Mouse (Mus musculus): ENCODE data around the gene Arhgef3. TPM values are rescaled to one million over a fixed set of nuclear protein-coding genes. Genes with fewer than 3 reads are reported as not detected.

Gene Arhgef3
- polyA plus RNA-seq, 1 experiment from 2014 or later = 8.6 TPM

GRCm38 (mm10) chr14:27085999-27086398 lies 28.7 kb upstream of the Arhgef3 start:
- Histone ChIP-seq H3K4me3 (no peak overlapping the region), H3K4me1 (no peaks in the 10 kb centered on the region), H3K36me3 (peaks cover 26% of the 10 kb centered on the region), H3K9me3 (no peaks in the 10 kb centered on the region), H3K27ac (no peak overlapping the region), H3K27me3 (ENCODE audit: insufficient read depth, poor library complexity, severe bottlenecking) (no peaks in the 10 kb centered on the region)
- no peak for DNase-seq (ENCODE audit: low spot score)
- 74% methylated on average over 4 of the region's 4 CpGs for WGBS

- no peak for DNase-seq (ENCODE audit: low spot score)
- Histone ChIP-seq H3K36me3 (peaks cover 15% of the 10 kb centered on the region), H3K27me3 (ENCODE audit: insufficient read depth, poor library complexity, severe bottlenecking) (no peaks in the 10 kb centered on the region), H3K4me1 (peaks cover 4% of the 10 kb centered on the region; the same call in 1 of the 2 replicates), H3K9me3 (no peaks in the 10 kb centered on the region), H3K27ac (no peak overlapping the region), H3K4me3 (no peak overlapping the region)
- WGBS = 86% methylated on average over 5 of the region's 5 CpGs
Measured at GRCm38 (mm10) chr14:27094247-27094646, 20.5 kb upstream of the Arhgef3 start.

GRCm38 (mm10) chr14:27096133-27096532 lies 18.6 kb upstream of the Arhgef3 start:
- H3K36me3 ChIP-seq = peaks cover 31% of the 10 kb centered on the region
- DNase-seq (ENCODE audit: low spot score) = no peak
- no peaks in the 10 kb centered on the region for H3K27me3 ChIP-seq (ENCODE audit: insufficient read depth, poor library complexity, severe bottlenecking)

GRCm38 (mm10) chr14:27096779-27097178 lies 17.9 kb upstream of the Arhgef3 start:
- Histone ChIP-seq H3K27me3 (ENCODE audit: insufficient read depth, poor library complexity, severe bottlenecking) (no peaks in the 10 kb centered on the region), H3K27ac (no peak overlapping the region), H3K9me3 (no peaks in the 10 kb centered on the region), H3K4me1 (peaks cover 4% of the 10 kb centered on the region; the same call in 1 of the 2 replicates), H3K4me3 (no peak overlapping the region), H3K36me3 (peaks cover 36% of the 10 kb centered on the region)
- 37% methylated on average over 3 of the region's 3 CpGs for WGBS
- DNase-seq (ENCODE audit: low spot score) = peak; percentile 88

More at GRCm38 (mm10) chr14:27096133-27096532, 18.6 kb upstream of the Arhgef3 start:
- no peak overlapping the region for H3K27ac ChIP-seq
- no peaks in the 10 kb centered on the region for H3K9me3 ChIP-seq
- no peak overlapping the region for H3K4me3 ChIP-seq
- H3K4me1 ChIP-seq = peaks cover 4% of the 10 kb centered on the region; the same call in 1 of the 2 replicates
- WGBS = 70% methylated on average over 9 of the region's 9 CpGs

GRCm38 (mm10) chr14:27101735-27102134 lies 13.0 kb upstream of the Arhgef3 start:
- Histone ChIP-seq H3K9me3 (no peaks in the 10 kb centered on the region), H3K27me3 (ENCODE audit: insufficient read depth, poor library complexity, severe bottlenecking) (no peaks in the 10 kb centered on the region), H3K27ac (no peak overlapping the region), H3K36me3 (peaks cover 35% of the 10 kb centered on the region), H3K4me3 (no peak overlapping the region), H3K4me1 (peaks cover 7% of the 10 kb centered on the region; the same call in 1 of the 2 replicates)
- DNase-seq (ENCODE audit: low spot score) = no peak
- WGBS = 64% methylated on average over 7 of the region's 7 CpGs

GRCm38 (mm10) chr14:27102720-27103119 lies 12.0 kb upstream of the Arhgef3 start:
- Histone ChIP-seq H3K27ac (no peak overlapping the region), H3K27me3 (ENCODE audit: insufficient read depth, poor library complexity, severe bottlenecking) (no peaks in the 10 kb centered on the region), H3K4me1 (peaks cover 7% of the 10 kb centered on the region; the same call in 1 of the 2 replicates), H3K36me3 (peaks cover 35% of the 10 kb centered on the region), H3K9me3 (no peaks in the 10 kb centered on the region), H3K4me3 (no peak overlapping the region)
- DNase-seq (ENCODE audit: low spot score) = no peak
- whole genome bisulfite sequencing = 69% methylated on average over 6 of the region's 6 CpGs

- DNase-seq (ENCODE audit: low spot score) = no peak
- Histone ChIP-seq H3K4me3 (no peak overlapping the region), H3K9me3 (no peaks in the 10 kb centered on the region), H3K27ac (0 out of 2 replicates have a peak overlapping the region, but pooled peaks have one; percentile 6), H3K36me3 (peaks cover 22% of the 10 kb centered on the region; the same call in 1 of the 2 replicates), H3K4me1 (peaks cover 12% of the 10 kb centered on the region; the same call in 1 of the 2 replicates), H3K27me3 (ENCODE audit: insufficient read depth, poor library complexity, severe bottlenecking) (no peaks in the 10 kb centered on the region)
- WGBS = 75% methylated on average over 12 of the region's 12 CpGs
Measured at GRCm38 (mm10) chr14:27105731-27106457, 8.8 kb upstream of the Arhgef3 start.

- WGBS = 68% methylated on average over 6 of the region's 6 CpGs
- no peak overlapping the region for H3K27ac ChIP-seq
- H3K9me3 ChIP-seq = no peaks in the 10 kb centered on the region
- 0 out of 2 replicates have a peak, but pooled peaks cover 4% of the 10 kb centered on the region for H3K27me3 ChIP-seq (ENCODE audit: insufficient read depth, poor library complexity, severe bottlenecking)
- H3K4me1 ChIP-seq = peaks cover 9% of the 10 kb centered on the region; the same call in 1 of the 2 replicates
- H3K4me3 ChIP-seq = no peak overlapping the region
- H3K36me3 ChIP-seq = 0 out of 2 replicates have a peak, but pooled peaks cover 7% of the 10 kb centered on the region
- DNase-seq (ENCODE audit: low spot score) = no peak
Measured at GRCm38 (mm10) chr14:27108748-27109504, 5.8 kb upstream of the Arhgef3 start.

- Histone ChIP-seq H3K4me3 (peak overlapping the region; percentile 68), H3K36me3 (no peaks in the 10 kb centered on the region), H3K9me3 (no peaks in the 10 kb centered on the region), H3K27ac (peak overlapping the region; percentile 69; the same call in 1 of the 2 replicates), H3K27me3 (ENCODE audit: insufficient read depth, poor library complexity, severe bottlenecking) (peaks cover 27% of the 10 kb centered on the region; the same call in 1 of the 2 replicates), H3K4me1 (peaks cover 18% of the 10 kb centered on the region; the same call in 1 of the 2 replicates)
- no peak for DNase-seq (ENCODE audit: low spot score)
- WGBS = 15% methylated on average over 11 of the region's 11 CpGs
Measured at GRCm38 (mm10) chr14:27115275-27115660, 569 bp downstream of the Arhgef3 start.

- H3K36me3 ChIP-seq = no peaks in the 10 kb centered on the region
- 62% methylated on average over 6 of the region's 6 CpGs for WGBS
- H3K27ac ChIP-seq = no peak overlapping the region
- H3K4me1 ChIP-seq = peaks cover 18% of the 10 kb centered on the region; the same call in 1 of the 2 replicates
- H3K4me3 ChIP-seq = peak overlapping the region; percentile 68; the same call in 1 of the 2 replicates
- H3K27me3 ChIP-seq (ENCODE audit: insufficient read depth, poor library complexity, severe bottlenecking) = peaks cover 27% of the 10 kb centered on the region; the same call in 1 of the 2 replicates
- H3K9me3 ChIP-seq = no peaks in the 10 kb centered on the region
- no peak for DNase-seq (ENCODE audit: low spot score)
Measured at GRCm38 (mm10) chr14:27115991-27116390, 1.3 kb downstream of the Arhgef3 start.

GRCm38 (mm10) chr14:27116577-27117165 lies 2.0 kb downstream of the Arhgef3 start:
- DNase-seq (ENCODE audit: low spot score) = no peak
- H3K27ac ChIP-seq = no peak overlapping the region
- peaks cover 27% of the 10 kb centered on the region; the same call in 1 of the 2 replicates for H3K27me3 ChIP-seq (ENCODE audit: insufficient read depth, poor library complexity, severe bottlenecking)
- no peaks in the 10 kb centered on the region for H3K9me3 ChIP-seq
- no peaks in the 10 kb centered on the region for H3K36me3 ChIP-seq
- H3K4me1 ChIP-seq = peaks cover 18% of the 10 kb centered on the region; the same call in 1 of the 2 replicates
- no peak overlapping the region for H3K4me3 ChIP-seq
- 71% methylated on average over 4 of the region's 4 CpGs for WGBS

- H3K4me3 ChIP-seq = no peak overlapping the region
- H3K9me3 ChIP-seq = no peaks in the 10 kb centered on the region
- DNase-seq (ENCODE audit: low spot score) = no peak
- peaks cover 29% of the 10 kb centered on the region for H3K4me1 ChIP-seq
- no peaks in the 10 kb centered on the region for H3K36me3 ChIP-seq
- H3K27ac ChIP-seq = no peak overlapping the region
- peaks cover 23% of the 10 kb centered on the region; the same call in 1 of the 2 replicates for H3K27me3 ChIP-seq (ENCODE audit: insufficient read depth, poor library complexity, severe bottlenecking)
- 88% methylated on average over 5 of the region's 5 CpGs for WGBS
Measured at GRCm38 (mm10) chr14:27118546-27118945, 3.8 kb downstream of the Arhgef3 start.

Measured in heart, embryonic 10.5 days (tissue).